Mouse (Mus musculus): ENCODE measurements at regions not wholly inside any gene's neighbourhood (a gene's known extent, or its start where the extent isn't known, plus 50 kb on each side); places are given as distances from the start of the nearest gene placed in this dataset.

GRCm38 (mm10) chr7:83031101-83031500 lies 164.0 kb downstream of the Mex3b start:
- no peak for DNase-seq

DNA sequence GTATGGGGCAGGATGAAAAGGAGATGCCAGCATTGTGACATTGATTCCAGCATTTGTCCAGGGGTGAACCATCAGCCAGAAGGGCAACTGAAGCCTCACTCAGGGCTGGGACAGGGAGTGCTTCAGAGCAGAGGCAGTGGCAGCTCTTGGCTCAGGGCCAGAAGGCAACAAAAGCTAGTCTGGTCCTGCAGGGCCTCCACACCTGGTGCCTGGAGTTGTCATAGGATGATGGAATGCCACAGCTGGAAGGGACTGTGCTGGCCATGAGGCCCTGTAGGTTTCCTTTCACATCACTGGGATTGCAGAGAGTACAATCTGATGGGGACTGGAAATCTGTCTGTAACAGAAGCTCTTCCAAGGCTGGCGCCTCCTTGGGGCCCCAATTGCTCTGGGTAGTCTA lies 164.9 kb downstream of the Mex3b start:
- no peak for DNase-seq

- no peak for DNase-seq
These were observed 165.8 kb downstream of the Mex3b start for GRCm38 (mm10) chr7:83032924-83033323.

DNA sequence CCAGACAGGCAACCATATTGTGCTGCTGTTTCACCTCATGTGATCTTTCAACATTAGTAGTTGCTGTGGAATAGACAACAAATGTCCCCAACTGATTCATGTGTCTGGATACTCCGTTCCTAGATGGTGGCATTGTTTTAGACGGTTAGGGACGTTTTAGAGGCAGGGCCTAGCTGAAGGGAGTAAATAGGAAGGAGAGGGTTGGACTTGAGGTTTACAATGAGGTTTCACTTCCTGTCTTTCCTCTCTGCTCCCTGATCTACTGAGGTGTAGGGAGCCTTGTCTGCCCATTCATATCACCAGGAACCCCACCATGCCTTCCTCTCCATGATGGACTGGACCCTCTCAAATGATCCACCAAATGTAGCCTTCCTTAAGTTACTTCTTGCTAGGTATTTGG lies 168.1 kb downstream of the Mex3b start:
- DNase-seq, result no peak

DNA sequence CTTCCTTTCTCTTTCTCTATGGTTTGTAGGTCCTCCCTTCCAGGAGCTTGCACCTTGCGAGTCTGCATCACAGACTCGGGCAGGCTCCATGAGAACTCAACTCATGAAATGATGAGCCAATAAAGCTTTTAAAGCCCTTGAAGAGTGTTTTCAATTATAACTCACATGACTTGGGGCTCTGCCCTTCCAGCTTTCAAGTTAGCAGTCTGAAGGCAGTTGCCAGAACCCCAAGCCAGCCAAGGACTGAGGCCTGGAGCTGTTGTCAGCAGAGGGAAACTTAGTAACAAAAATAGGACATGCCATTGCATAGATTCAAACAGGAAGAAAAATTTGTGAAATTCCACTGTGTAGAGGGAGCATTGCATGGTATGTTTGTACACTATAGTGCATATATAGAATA lies 169.3 kb downstream of the Mex3b start:
- DNase-seq, result peak; percentile 39

- no peak for DNase-seq
These were observed 170.0 kb downstream of the Mex3b start for GRCm38 (mm10) chr7:83037100-83037499.

DNA sequence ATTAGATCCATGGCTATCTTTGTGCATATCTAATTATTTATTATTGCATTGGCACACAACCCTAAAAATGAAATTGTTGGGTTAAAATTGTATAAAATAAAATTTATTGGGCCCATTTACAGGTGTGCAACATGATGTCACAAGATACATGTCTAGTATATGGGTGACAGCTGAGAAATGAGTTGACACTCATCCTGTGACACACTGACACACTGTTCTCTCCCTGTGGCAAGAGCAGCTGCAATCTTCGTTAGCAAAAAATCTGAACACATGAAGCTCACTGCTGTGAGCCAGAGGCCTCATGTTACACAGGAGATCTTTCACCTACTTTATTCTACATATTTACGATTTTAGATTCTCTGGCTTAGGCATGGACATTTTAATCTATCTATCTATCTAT lies 170.6 kb downstream of the Mex3b start:
- no peak for DNase-seq

DNA sequence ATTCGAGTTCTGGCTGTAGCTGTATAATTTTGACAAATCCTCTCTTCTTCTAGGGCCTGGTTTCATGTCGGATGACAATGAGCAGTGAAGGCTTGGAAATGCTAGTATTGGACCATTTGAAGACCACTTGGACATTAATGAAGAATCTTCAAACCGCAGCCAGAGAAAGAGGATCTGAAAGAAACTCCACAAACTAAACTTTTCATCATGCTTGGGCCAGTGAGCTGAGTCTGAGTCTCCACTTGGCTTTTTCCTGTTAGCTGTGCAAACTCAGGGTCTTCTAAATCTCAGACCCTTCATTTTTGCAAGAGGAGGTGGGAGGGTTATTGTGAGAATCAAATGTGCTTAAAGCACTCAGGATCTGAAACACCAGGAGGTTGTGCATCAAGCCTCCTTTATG lies 176.6 kb downstream of the Mex3b start:
- DNase-seq, result no peak

DNA sequence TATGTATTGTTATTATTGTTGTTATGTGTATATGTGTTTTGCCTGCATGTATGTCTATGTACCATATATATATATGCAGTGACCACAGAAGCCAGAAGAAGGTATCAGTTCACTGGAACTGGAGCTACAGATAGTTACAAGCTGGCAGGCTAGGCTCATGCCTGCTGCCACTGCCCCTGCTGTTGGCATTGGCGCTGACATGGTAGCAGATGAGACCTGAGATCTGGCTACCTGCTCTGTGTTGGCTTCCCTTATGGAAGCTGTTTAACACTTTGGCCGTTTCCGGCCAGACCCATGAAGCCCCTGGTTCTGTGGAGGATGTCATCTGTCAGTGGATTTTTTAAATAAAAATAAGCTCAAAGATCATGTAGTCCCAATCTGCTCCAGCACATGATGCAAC lies 178.1 kb downstream of the Mex3b start:
- DNase-seq, result no peak

DNA sequence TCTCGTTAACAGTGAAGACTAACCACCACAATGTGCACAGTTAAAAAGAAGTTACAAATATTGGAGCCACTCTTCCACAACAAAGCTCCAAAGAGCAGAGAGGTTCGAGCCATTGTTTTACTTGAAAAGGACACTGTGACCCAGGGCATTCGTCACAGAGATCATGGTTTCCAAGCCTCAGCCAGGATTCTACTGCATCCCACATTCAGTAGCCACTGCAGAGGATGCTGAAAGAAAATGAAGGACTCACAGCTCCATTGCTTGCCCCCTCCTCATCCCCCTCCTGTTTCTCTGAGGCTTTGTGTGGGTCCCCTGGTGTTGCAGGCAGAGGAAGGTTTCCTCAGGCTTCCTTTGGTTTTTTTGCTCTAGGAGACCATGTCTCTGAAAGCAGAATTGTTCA lies 182.9 kb downstream of the Mex3b start:
- DNase-seq, result no peak

DNA sequence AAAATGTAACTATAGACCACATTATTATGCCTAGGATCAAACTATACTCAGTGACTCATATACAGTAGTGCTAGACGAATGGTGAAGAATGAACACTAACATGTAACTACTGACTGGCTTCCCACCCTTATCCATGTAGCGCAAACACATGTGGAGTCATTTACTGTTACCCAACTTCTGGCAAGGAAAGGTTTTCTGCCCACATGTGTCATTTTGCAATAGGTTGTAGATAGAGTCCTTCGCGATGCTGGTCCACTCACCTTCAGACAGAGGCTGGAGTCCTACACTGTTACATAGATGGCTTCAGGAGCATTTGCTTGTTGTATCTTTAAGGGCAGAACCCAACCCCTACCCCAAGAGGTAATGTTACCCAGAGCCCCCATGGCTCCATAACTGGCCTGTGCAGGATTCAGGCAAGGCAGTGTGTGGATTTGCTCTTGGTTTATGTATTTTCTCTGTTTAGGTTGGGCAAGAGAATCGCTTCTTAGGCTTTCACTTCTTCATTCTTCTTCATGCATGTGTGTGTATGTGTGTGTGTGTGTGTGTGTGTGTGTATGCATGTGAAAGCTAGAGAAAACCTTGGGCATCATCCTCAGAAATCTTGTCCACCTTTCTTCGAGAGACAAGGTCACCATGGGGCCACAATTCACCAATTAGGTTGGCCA lies 183.8 kb downstream of the Mex3b start:
- no peak for DNase-seq

DNA sequence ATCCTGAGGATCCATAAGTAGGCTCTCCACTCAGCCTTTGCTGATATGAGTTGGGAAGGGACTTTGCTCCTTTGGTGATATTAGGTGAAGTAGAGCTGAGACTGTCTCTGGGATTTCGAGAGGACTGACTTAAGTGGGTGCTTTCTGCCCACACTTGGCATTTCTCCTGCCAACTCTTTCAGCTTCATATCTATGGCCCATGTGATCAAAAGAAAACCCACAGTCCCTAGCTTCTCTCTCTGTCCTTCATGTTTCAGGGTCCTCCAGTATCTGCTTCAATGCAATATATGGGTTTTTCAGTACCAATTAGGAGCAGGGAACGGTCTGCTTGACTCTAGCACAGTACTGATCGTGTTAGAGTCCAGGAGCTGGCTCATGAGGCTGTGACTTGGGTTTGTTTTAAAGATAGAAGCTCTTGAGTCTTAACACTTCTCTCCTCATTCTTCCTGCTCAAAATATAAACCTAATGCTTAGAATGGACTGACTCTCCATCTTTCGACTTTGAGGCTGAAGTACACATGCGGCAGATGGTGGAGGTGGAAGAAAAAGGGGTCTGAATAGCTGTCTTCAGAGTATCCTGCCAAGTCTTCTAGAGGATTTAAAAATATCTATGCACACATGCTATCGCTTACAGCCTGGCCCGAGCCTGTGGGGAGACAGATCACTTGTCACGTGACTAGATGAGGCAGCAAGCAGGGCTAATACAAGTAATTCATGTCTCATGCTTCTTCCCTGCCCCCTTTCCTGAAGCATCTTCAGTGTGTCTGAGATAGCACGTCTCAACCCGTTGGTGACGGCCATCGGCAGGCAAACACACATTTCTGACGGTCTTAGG lies 189.2 kb downstream of the Mex3b start:
- no peak for DNase-seq

DNA sequence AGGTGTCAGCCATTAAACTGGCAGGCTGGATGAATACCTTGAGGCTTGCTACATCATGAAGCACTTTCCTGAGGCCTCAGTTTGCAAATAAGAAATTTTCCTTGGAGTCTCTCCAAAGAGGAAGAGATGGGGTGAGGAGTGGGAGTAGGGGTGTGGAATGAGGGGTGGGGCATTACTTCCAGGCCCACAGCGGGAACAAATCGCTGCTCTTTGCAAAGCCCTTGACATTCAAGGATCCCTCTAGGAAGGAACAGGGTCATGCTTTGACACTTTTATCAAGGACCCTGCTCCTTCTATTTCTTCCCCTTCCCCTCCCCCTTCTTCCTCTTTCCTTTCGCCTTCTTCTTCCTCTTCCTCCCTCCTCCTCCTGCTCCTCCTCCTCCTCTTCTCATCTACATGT lies 193.2 kb downstream of the Mex3b start:
- no peak for DNase-seq

DNA sequence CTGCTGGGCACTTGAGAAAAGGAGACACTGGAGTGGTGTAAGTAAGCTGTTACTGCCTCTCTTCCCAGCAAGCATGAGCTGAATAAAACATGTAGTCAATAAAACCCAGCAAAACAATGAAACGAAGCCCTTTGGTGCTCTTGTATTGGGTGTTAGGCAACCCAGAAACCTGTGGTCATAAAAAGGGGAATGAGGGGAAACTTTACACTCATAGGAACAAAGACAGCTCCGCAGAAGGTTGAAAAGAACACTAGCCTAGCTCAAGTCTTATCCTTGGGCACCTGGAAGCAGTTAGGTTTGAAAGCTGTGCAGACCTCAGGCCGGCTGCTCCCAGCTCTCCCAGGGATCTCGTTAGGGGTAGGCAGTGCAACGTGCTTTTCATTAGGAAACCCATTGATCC lies 193.6 kb downstream of the Mex3b start:
- DNase-seq, result no peak

DNA sequence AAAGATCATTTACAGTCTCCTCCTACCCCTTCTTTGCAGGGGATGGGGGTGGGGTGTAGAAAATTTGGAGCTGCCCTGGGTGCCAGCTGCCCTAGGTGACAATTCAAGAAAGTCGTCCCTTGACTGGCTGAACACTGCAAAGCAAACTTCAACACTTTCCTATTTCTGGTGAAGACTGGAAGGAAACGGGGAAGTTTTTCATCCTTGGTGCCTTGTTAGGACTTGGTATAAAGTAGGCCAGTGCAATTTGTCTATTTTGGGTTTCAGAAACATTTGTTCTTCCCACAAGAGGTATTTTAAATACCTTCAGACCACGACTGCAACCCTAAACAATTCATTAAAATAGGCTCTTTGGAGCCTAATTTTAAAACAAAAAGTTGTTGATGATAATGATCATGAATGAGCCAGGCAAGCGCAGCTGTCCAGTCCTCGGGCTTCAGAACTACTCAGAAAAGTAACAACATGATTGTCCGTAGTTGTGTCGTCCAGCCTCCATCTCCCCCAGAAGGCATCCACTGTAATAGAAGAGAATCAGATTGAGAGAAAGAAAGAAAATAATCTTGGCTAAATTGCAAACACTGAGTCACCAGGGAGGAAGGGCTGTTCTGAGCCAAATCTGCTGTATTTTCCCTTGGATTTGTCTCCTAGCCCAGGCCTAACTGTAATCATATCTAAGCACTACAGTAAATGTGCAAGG lies 194.2 kb downstream of the Mex3b start:
- no peak for DNase-seq

- DNase-seq, result no peak
These were observed 194.9 kb downstream of the Mex3b start for GRCm38 (mm10) chr7:83061894-83062477.

GRCm38 (mm10) chr7:83063559-83063958 lies 196.4 kb downstream of the Mex3b start:
- DNase-seq, result no peak

- DNase-seq, result no peak
These were observed 198.2 kb downstream of the Mex3b start for GRCm38 (mm10) chr7:83065341-83065740.

DNA sequence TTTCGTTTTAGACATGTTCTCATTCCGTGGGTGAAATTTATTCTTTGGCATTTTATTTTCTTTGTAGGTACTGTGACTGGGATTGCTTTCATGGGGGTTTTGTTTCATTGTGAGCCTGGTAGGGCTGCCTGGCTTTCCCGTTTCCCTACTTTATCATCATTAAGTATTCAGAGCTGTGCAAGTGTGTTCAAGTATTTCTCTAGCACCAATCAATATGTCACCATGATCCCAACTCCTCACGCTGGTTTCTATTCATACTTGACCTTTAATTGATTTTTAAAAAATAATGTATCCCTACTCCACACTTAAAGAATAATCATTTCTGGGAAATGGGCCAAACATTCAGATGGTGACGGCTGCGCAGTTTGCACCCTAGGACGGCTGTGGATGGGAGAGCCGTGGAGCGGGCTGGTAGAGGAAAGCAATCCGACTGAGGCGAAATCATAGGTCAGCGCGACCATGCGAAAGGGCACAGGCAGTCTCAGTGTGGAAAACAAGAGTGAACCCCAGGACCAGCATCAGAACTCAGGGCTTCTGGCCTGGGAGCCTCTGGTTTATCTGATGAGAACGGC lies 207.4 kb downstream of the Mex3b start:
- DNase-seq, result no peak

- no peak for DNase-seq
These were observed 208.2 kb downstream of the Mex3b start for GRCm38 (mm10) chr7:83075159-83075952.

DNA sequence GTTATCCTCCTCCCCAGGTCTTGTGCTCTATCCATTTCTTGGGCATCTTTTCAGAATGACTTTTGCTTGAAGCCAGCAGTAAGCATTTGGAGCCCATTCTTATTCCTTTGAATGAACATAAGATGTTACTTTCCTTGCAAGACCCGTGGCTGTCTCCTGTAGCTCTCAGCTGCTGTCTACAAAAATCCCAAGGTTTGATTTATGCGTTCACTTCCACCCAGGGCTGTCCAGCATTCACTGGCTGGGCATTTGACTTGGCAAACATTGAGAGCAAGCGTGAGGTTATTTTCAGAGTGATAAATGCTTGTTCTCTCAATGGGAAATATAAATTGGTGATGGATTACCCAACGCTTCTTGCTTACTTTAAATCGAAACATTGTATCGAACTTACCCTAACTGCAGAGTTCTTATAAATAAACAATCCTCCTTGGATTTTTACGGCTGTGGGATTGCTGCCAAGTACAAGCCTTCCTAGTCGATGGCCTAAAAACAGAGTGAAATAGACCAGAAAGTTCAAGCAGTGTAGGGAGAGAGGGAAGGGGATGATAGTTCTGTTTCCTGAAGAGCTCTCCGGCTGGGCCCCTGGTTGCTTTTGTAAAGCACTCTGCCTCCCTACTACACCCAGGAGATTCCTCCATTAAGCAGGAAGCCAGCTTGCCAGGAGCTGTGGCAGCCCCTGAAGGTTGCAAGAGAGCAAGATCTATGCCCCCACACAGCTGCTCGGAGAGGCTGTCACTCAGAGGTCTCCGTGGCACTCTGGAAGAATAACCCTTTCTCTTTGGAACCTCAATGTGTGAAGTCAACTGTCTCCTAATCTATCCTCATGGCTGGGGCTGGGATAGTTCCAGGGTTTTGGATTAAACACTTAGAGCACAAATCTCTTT lies 210.1 kb downstream of the Mex3b start:
- no peak for DNase-seq
